Mouse (Mus musculus) heart, embryonic 16.5 days (tissue): ENCODE measurements at regions not wholly inside any gene's neighbourhood (a gene's known extent, or its start where the extent isn't known, plus 50 kb on each side); places are given as distances from the start of the nearest gene placed in this dataset.

Experiments
- ATAC-seq: fragments of 200-750 bp; cut with Nextera tagmentation; replicated peaks from 2 replicates; pipeline ENCODE4 v1.8.0; 2017; ENCODE audit warnings: moderate number of reproducible peaks; ENCODE audit not compliant: insufficient read depth, low FRiP score; ENCODE audit errors: extremely low read depth
- H3K27ac ChIP-seq: fragments of 300-500 bp; sonication (generic); 2 replicates; pipeline ENCODE4 v1.5.1; 2014; ENCODE audit warnings: mild to moderate bottlenecking, low read length, control low read depth, moderate library complexity
- H3K27me3 ChIP-seq: fragments of 300-500 bp; sonication (generic); 2 replicates; pipeline ENCODE4 v1.6.1; 2014; ENCODE audit warnings: low read length, mixed read lengths; ENCODE audit not compliant: control insufficient read depth, insufficient read depth
- H3K36me3 ChIP-seq: fragments of 300-500 bp; sonication (generic); 2 replicates; pipeline ENCODE4 v1.6.1; 2014; ENCODE audit not compliant: control insufficient read depth, insufficient read depth
- H3K4me1 ChIP-seq: fragments of 300-500 bp; sonication (generic); 2 replicates; pipeline ENCODE4 v1.6.1; 2014; ENCODE audit warnings: low read length, mixed read lengths; ENCODE audit not compliant: control insufficient read depth, insufficient read depth
- H3K4me2 ChIP-seq: fragments of 300-500 bp; sonication (generic); 2 replicates; pipeline ENCODE4 v1.6.1; 2014; ENCODE audit warnings: low read depth, mild to moderate bottlenecking, control low read depth, low read length
- H3K4me3 ChIP-seq: fragments of 300-500 bp; sonication (generic); 2 replicates; pipeline ENCODE4 v1.5.1; 2014; ENCODE audit warnings: mild to moderate bottlenecking, control low read depth, low read length
- H3K9ac ChIP-seq: fragments of 300-500 bp; sonication (generic); 2 replicates; pipeline ENCODE4 v1.6.1; 2014; ENCODE audit warnings: low read length, control low read depth
- H3K9me3 ChIP-seq: fragments of 300-500 bp; sonication (generic); replicated peaks from 2 replicates; pipeline ENCODE4 v1.6.1; 2016; ENCODE audit warnings: low read length; ENCODE audit not compliant: control insufficient read depth
- WGBS: fragments of 180-500 bp; shearing (Covaris S2); extraction: QIAGEN DNeasy Blood & Tissue Kit; methylation state at CpG from one replicate; pipeline ENCODE4 v1.1.7; 2014; 5-methylcytosine and 5-hydroxymethylcytosine counted together

GRCm38 (mm10) chr2:75607010-75607915, 51.8 kb upstream of the Hnrnpa3 start:
- no peaks in the 10 kb centered on the region for H3K27me3 ChIP-seq
- no peak for ATAC-seq
- H3K9ac ChIP-seq: no peak overlapping the region
- no peak overlapping the region for H3K27ac ChIP-seq
- H3K36me3 ChIP-seq: no peaks in the 10 kb centered on the region
- no peak overlapping the region for H3K4me2 ChIP-seq
- peaks cover 10% of the 10 kb centered on the region; the same call in 1 of the 2 replicates for H3K4me1 ChIP-seq
- WGBS: 61% methylated on average over 11 of the region's 11 CpGs
- H3K4me3 ChIP-seq: no peak overlapping the region
- no peaks in the 10 kb centered on the region for H3K9me3 ChIP-seq

- 68% methylated on average over 10 of the region's 10 CpGs for WGBS
- ATAC-seq: no peak
- peaks cover 14% of the 10 kb centered on the region for H3K4me1 ChIP-seq
These were observed 51.1 kb upstream of the Hnrnpa3 start for GRCm38 (mm10) chr2:75607958-75608357.

GRCm38 (mm10) chr2:75608482-75608881, 50.6 kb upstream of the Hnrnpa3 start:
- H3K4me2 ChIP-seq: no peak overlapping the region
- H3K9ac ChIP-seq: no peak overlapping the region
- WGBS: 51% methylated on average over 15 of the region's 15 CpGs
- H3K36me3 ChIP-seq: no peaks in the 10 kb centered on the region
- peaks cover 12% of the 10 kb centered on the region for H3K4me1 ChIP-seq
- no peaks in the 10 kb centered on the region for H3K9me3 ChIP-seq
- no peaks in the 10 kb centered on the region for H3K27me3 ChIP-seq
- no peak overlapping the region for H3K27ac ChIP-seq
- no peak overlapping the region for H3K4me3 ChIP-seq
- no peak for ATAC-seq

More at GRCm38 (mm10) chr2:75607958-75608357, 51.1 kb upstream of the Hnrnpa3 start:
- no peak overlapping the region for H3K4me3 ChIP-seq
- H3K9ac ChIP-seq: no peak overlapping the region
- no peaks in the 10 kb centered on the region for H3K9me3 ChIP-seq
- no peak overlapping the region for H3K4me2 ChIP-seq
- H3K36me3 ChIP-seq: no peaks in the 10 kb centered on the region
- no peaks in the 10 kb centered on the region for H3K27me3 ChIP-seq
- no peak overlapping the region for H3K27ac ChIP-seq

GRCm38 (mm10) chr2:75609150-75609946, 49.7 kb upstream of the Hnrnpa3 start:
- WGBS: 15% methylated on average over 27 of the region's 27 CpGs
- ATAC-seq: 0 out of 2 replicates have a peak, but pooled peaks have one; percentile 30
- H3K9me3 ChIP-seq: no peaks in the 10 kb centered on the region
- peaks cover 10% of the 10 kb centered on the region for H3K4me1 ChIP-seq
- peak overlapping the region; percentile 63 for H3K9ac ChIP-seq
- peak overlapping the region; percentile 59 for H3K27ac ChIP-seq
- no peaks in the 10 kb centered on the region for H3K27me3 ChIP-seq
- no peaks in the 10 kb centered on the region for H3K36me3 ChIP-seq
- peak overlapping the region; percentile 45 for H3K4me3 ChIP-seq
- peak overlapping the region; percentile 67 for H3K4me2 ChIP-seq
